Mouse (Mus musculus) retina, adult 2 months (tissue): ENCODE results near the gene Gpn2.

Experiments used
- DNase-seq: peaks from one replicate; pipeline ENCODE4 v3.0.0-alpha.2; 2012; ENCODE audit warnings: low read depth, low spot score

The Gpn2 gene

DNA sequence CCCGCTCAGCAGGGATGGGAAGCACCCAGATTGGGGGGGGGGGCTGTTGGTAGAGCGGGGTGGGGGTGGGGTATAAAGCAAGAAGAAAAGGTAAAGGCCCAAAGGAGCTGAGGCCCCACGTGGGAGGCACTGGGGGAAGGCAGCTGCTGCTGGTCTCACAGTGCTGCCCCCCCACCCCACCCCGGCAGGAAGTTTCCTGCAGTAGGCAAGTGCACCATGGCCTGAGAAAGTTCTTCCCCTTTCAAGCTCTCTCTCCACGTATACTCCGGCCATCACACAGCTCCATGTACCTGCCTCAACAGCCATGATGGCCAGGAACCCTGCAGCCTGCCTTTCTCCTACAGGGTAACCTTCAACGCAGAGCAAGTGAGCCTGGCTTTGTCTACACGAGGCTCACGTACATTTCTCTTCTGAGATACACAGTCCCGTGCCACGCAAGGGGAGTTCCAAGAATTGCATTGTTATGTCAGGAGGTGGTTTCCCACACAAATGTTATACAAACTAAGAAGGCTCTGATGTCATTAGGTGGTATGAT, 38.1 kb downstream of the Gpn2 start:
- DNase-seq: no peak

DNA sequence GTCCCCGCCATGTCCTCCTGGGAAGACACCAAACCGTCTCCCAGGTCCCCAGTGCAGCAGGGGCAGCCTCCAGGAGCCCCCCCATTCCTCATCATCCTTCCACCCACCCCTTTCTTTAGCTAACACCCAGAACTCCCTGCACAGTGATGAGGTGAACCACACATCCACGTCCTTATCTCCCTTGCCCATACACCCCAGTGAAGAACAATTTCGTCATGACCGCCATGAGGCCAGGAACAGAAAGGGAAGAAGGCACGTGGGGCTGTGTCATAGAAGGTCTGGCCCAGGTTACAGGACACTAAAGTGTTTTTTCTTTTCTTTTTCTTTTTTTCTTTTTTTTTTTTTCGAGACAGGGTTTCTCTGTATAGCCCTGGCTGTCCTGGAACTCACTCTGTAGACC, 40.7 kb downstream of the Gpn2 start:
- no peak for DNase-seq

DNA sequence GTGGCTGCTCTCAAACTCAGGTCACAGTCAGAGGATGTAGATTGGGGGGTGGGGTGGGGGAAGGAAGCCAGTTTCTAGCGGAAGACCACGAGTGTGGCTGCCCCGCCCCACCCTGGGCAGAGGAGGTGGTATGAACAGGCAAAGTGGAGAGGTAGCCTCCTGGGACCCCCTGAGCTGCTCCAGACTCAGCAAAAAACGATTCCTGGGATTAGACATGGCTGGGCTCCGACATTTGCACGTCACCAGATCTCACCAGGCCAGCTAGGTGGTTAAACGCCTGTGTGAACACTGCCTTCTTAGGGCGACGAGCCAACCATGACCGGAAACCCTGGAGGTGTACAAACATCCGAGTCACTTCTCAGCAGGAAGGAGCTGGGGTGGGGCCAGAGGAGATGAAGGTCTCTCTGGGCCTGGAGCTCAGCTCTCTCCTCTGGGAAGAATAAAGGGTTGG, 41.5 kb downstream of the Gpn2 start:
- no peak for DNase-seq

DNA sequence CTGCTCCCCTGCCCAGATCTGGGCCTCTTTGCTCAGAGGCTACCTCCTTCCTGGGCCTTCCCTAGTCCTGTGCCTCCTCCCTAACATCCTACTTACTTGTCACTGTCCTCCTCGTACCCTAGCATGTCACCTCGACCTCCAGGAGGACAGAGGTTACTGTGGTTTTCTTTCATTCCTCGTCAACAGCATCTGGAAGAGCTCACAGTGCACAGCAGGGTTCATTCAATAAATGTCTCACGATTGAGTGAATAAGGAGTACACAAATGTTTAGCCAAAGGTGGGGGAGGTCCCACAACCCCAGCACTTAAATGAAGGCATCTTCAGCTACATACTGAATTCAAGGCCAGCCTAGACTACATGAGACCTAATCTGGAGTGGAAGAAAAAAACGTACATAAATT, 42.1 kb downstream of the Gpn2 start:
- no peak for DNase-seq

DNA sequence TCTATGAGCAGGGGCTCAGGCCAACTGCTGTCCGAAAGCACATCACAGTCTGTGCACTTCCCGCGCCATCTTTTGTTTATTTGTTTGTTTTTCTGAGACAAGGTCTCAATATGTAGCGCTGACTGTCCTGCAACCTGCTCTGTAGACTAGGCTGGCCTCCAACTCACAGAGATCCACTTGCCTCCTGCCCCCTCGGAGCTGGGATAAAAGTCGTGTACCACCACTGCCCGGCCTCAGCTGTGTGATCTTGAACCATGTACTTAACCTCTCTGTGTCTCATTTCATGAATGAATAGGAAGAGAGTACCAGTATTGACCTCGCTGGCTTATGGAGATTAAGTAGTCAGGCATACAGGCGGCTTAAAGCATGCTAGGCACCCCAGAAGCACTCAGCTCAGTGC, 42.5 kb downstream of the Gpn2 start:
- DNase-seq: no peak

DNA sequence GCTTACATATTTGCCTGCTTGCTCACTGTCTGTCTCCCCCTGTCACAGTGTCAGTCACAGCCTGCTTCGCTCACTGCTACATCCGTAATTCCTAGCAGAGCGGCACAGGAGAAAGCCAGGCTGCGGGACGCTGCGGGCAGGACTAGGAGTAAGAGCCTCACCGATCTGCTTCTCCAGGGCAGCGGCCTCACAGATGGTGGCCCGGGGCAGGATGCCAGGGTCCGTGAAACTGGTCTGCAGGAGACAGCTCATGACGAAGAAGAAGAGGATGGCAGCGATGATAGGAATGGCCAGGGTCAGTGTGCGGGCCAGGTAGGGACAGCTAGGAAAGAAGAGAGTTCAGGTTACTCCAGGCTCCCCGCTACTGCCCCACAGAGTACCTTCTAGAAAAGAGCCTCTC, 42.9 kb downstream of the Gpn2 start:
- no peak for DNase-seq

DNA sequence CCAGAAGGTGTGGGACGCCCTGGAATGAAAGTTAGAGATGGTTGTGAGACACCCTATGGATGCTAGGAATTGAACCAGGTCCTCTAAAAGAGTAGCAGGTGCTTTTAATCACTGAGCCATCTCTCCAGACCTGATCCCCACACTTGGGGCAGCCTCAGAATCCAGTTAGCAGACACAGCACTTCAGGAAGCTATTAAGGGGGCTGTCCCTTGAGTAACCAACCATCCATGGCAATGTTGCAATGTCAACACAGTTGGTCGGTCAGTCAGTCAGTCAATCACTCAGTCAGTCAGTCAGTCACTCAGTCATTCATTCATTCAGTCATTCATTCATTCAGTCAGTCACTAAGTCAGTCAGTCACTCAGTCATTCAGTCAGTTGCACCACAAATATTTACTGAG, 44.4 kb downstream of the Gpn2 start:
- no peak for DNase-seq

DNA sequence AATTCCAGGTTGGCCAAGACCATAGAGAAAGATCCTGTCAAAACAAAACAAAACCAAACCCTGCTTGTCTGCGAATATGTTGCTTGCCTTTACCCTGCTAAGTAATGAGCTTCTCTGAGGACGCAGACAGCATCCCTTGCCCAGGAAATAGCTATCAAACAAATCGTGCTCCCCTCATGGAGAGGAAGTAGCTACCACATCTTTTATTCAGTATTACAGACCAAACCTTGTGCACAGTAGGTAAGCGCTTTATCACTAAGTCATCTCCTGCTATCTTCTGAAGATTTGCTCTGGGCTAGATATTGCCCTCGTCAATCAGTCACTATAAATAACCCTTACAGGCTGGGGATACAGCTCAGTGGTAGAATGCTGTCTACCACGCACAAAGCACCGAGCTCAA, 45.0 kb downstream of the Gpn2 start:
- no peak for DNase-seq

DNA sequence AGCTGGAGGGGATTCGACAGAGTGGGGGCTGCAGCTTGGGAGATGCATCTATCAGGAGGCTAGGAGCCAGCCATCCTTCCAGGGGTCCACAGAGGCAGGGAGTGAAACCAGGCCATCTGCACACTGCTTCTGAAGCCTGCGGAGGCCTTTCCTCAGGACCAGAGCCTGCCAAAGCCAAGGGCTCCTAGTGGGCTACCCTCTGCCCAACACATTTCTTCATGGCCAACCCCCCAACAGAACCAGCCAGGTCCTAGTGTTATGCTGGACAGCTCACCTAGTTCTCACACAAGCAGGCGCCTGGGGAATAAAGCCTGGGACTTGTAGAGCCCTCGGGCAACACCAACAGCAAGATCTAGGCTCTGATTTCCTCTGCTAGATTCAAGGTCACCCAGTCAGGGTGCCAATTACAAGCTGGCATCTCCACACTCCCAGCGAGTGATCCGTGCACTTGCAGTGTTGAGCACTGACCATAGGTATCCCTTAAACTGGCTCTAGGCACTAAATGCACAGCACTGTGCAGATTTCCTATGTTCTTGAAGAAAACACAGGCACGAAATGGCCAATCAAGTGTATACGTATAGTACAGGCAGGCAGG, 46.3 kb downstream of the Gpn2 start:
- no peak for DNase-seq

DNA sequence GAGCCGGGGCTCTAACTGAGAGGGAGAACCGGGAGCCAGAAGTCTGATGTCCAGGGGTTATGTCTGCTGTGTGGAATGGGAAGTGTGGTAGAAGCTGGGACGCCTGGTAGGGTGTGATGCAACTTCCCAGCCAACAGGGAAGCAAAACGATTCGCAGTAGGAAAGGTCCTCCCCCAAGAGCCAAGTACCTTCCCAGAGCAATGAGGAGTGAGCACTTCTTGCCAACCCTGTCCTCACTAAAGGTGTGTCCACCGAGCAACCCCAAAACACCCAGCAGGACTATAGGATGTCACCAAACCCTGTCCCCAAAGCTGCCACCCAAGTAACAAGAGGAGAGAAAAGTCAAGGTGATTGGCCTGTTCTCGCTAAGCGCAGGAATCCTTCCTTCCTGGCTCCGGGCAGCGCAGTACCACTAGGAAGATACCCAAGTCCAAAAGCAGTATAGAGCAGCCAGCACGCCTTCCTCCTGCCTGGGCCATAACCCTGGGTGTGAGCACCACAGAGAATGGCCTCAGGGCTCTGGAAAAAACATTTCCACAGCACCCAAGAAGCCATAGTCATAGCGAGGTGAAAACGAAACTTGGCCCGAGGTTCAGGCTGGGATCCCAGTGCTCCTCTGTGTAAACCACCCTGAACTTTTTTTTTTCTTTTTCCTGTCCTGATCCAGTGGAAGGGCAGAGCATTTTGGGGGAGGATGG, 47.1 kb downstream of the Gpn2 start:
- no peak for DNase-seq

DNA sequence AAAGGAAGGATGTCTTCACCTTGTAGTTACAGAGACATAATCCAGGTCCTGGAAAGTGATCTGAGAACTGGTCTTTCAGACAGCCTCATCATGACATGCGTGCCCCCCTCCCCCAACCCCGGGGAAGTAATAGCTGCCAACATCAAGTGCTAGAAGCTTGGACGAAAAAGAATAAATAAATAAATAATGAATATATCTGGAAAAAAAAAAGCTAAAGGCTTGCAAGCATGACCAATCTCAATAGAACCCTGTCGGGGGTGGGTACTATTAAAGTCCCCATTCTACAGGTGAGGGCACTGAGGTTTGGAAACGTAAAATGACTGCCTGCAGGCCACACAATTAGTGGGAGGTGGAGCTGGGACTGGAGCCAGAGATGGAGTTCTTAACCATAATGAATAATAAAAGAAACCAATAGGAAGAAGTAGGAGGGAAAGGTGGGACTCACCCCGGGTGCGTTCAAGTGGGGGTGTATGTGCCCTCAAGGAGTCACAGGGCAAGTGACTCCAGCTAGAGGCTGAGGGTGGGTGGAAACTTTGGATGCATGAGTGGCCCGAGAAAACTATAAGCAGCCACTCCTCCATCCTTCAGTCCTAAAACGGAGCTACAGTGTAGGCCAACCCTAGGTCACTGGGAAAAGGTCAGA, 47.7 kb downstream of the Gpn2 start:
- no peak for DNase-seq

DNA sequence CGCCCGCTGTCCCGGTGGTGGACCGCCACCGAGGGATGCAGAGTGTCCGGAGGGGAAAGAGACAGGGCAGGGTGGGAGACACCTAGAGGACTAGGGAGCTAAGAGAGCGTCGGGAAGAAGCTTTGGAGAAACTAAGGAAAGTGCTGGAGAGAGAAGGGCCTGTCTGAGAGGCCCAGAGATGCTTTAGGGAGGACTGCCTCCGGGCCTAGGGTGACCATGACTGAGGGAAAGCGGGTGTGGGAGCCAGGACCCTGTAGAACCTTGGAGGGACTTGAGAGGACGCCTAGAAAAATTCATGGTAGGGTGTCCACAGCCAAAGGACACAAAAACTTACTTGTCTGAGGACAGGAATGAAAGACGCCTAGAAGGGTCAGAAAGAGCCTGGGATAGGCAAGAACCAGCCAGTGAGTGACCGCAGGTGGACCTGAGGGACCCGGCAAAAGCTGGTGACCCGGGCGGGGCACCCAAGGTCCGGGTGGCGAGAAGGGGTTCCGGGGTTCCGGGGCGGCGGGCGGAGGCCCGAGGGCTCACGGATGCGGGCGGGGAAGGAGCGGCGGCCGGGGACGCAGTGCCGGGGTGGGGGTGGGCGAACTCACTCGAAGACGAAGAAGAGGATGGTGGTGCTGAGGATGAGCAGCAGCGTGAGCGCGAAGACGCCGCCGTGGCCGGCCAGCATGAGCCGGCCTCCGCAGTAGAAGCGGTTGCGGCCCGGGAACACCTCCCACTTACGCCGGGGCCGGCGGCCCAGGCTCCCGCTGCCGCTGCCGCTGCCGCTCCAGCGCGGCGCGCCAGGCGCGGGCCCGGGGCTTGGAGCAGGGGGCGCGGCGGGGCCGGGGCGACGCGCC, 48.5 kb downstream of the Gpn2 start:
- DNase-seq: no peak

DNA sequence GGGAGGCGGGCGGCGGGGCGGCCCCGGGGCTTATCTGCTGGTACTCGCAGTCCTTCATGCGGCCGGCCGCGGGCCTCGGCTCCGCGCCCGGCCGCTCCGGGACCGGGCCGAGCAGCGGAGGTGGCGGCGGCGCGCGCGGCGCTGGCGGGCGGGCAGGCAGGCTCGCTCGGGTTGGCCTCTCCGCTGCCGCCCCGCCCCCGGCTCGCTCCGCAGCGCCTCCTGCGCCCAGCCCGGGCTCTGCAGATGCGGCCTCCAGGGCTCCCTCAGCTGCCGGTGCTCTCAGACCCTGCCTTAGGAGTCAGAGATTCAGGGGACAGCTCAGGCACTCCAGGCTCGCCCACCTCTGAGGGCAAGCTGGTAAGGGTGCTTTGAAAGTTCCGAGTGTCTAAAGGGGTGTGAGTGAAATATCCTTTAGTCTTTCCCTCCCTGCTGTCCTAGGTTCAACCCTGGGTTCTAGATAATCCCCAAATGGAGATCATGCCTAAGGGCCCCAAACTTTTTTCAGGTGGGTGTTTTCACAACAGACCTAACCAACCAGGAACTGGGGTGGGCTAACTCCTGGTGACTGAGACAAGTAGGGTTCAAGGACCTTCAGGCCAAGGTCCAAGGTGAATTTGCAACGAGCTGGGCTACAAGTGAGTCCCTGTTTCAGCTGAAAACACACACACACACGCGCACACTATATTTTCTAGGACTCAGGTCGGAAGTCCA, 49.3 kb downstream of the Gpn2 start:
- peak; percentile 60 for DNase-seq

DNA sequence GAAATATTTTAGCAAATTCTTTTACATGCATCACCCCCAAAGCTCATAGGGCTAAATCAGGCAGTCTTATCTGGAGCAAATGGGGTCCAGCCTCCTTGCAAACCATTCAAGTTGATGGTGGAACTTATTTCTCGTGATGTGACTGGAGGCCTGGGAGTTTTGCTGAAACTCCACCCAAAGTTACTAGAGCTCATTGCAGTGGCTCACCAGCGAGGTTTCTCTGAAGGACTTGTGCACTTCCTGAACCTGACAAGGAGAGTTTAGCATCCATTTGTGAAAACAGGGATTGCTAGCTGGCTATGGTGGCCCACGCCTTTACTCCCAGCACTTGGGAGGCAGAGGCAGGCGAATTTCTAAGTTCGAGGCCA, 49.9 kb downstream of the Gpn2 start:
- DNase-seq: no peak
